Mouse (Mus musculus): ENCODE measurements around the gene Foxn3. TPM values are rescaled to one million over a fixed set of nuclear protein-coding genes. Genes with fewer than 3 reads are reported as not detected.

Gene Foxn3
- total and polyA plus RNA-seq, 3 experiments: 9.7 to 26.8 (median 11.0) TPM

GRCm38 (mm10) chr12:99297792-99298191 is 265.6 kb downstream of the Foxn3 start:
- H3K36me3 ChIP-seq (replicated peaks in 1 of 2; ENCODE audit: control insufficient read depth in 1 of 2, insufficient read depth in 1 of 2, low read length in 1 of 2): peaks cover 2 to 24% of the 10 kb centered on the region in 2 experiments
- no peaks in the 10 kb centered on the region for H3K27me3 ChIP-seq (replicated peaks)
- no peak overlapping the region for H3K9ac ChIP-seq (ENCODE audit: insufficient read depth, low read depth)
- in situ Hi-C loops (cut with MboI; ENCODE audit: low pct_ligation_motif_present, low pct_unique_long_range_greater_than_20kb, low sequenced_read_pairs) (no loop called here), dilution Hi-C loops (cut with MboI; ENCODE audit: extremely low pct_ligation_motif_present, extremely low pct_unique_long_range_greater_than_20kb, low sequenced_read_pairs) (no loop called here)
- no peaks in the 10 kb centered on the region for H3K9me3 ChIP-seq (replicated peaks; ENCODE audit: low read length)
- H3K4me1 ChIP-seq (ENCODE audit: control insufficient read depth in 1 of 2, insufficient read depth in 2 of 2): peaks cover 21 to 79% of the 10 kb centered on the region in 2 experiments
- no peak overlapping the region for H3K27ac ChIP-seq (ENCODE audit: insufficient read depth, low read depth)
- 0 out of 2 replicates have a peak, but pooled peaks cover 2% of the 10 kb centered on the region for H3K79me2 ChIP-seq (replicated peaks; ENCODE audit: control insufficient read depth, extremely low read depth, insufficient read depth, poor library complexity, severe bottlenecking)
- TF ChIP-seq ZKSCAN1 (IDR thresholded peaks at IDR 0.05; ENCODE audit: borderline replicate concordance, low read depth, low read length): no peak
- TF ChIP-seq NRF1 (IDR thresholded peaks at IDR 0.05; ENCODE audit: low read depth, low read length): no peak
- no peak for TF ChIP-seq POLR2AphosphoS2 (IDR thresholded peaks at IDR 0.05; ENCODE audit: low read depth, low read length)
- TF ChIP-seq ZC3H11A (IDR thresholded peaks at IDR 0.05; ENCODE audit: low read depth, low read length): no peak
- TF ChIP-seq MYC (IDR thresholded peaks at IDR 0.05; ENCODE audit: low read depth, low read length): no peak
- no peak for TF ChIP-seq CHD2 (IDR thresholded peaks at IDR 0.05; ENCODE audit: low read length)
- TF ChIP-seq ELF1 (IDR thresholded peaks at IDR 0.05; ENCODE audit: low read depth, low read length): no peak
- TF ChIP-seq EP300 (IDR thresholded peaks at IDR 0.05; ENCODE audit: low read length): no peak
- TF ChIP-seq ZNF384 (IDR thresholded peaks at IDR 0.05; ENCODE audit: low read depth, low read length): no peak
- TF ChIP-seq PAX5 (IDR thresholded peaks at IDR 0.05; ENCODE audit: low read length): no peak
- no peak overlapping the region for H3K4me3 ChIP-seq (replicated peaks in 1 of 3; ENCODE audit: low read depth in 2 of 3, low read length in 2 of 3, poor library complexity in 1 of 3)
- no peak overlapping the region for H3K4me2 ChIP-seq (ENCODE audit: insufficient read depth, low read depth, poor library complexity, severe bottlenecking)
- DNase-seq (ENCODE audit: extremely low read depth): no peak

- H3K9me3 ChIP-seq (replicated peaks; ENCODE audit: low read length): no peaks in the 10 kb centered on the region
- 0 out of 2 replicates have a peak, but pooled peaks have one; percentile 28 for TF ChIP-seq ETS1 (conservative IDR thresholded peaks at IDR 0.05; ENCODE audit: low read depth, low read length)
- no peak for TF ChIP-seq GABPA (IDR thresholded peaks at IDR 0.05; ENCODE audit: insufficient replicate concordance, low read depth, low read length)
- no peak for TF ChIP-seq CTCF (conservative IDR thresholded peaks at IDR 0.05 in 1 of 2, IDR thresholded peaks at IDR 0.05 in 1 of 2; ENCODE audit: low read depth in 2 of 2, low read length in 2 of 2)
- TF ChIP-seq TCF12 (IDR thresholded peaks at IDR 0.05; ENCODE audit: low read depth, low read length): 0 out of 2 replicates have a peak, but pooled peaks have one; percentile 12
- TF ChIP-seq EP300 (IDR thresholded peaks at IDR 0.05; ENCODE audit: low read length): peak; percentile 35; the same call in 1 of the 2 replicates
- no peak for TF ChIP-seq JUN (IDR thresholded peaks at IDR 0.05; ENCODE audit: insufficient read depth, low read depth, low read length)
- TF ChIP-seq BHLHE40 (IDR thresholded peaks at IDR 0.05; ENCODE audit: low read depth, low read length): peak; percentile 91
- TF ChIP-seq E2F4 (IDR thresholded peaks at IDR 0.05; ENCODE audit: insufficient replicate concordance, low read depth, low read length): no peak
- no peak for TF ChIP-seq MEF2A (IDR thresholded peaks at IDR 0.05; ENCODE audit: borderline replicate concordance, low read depth, low read length)
- TF ChIP-seq ZNF384 (IDR thresholded peaks at IDR 0.05; ENCODE audit: low read depth, low read length): no peak
- H3K4me3 ChIP-seq (replicated peaks in 1 of 3; ENCODE audit: low read depth in 2 of 3, low read length in 2 of 3, poor library complexity in 1 of 3): no peak overlapping the region
- H3K27ac ChIP-seq (ENCODE audit: insufficient read depth, low read depth): no peak overlapping the region
- peaks cover 15 to 40% of the 10 kb centered on the region in 2 experiments for H3K36me3 ChIP-seq (replicated peaks in 1 of 2; ENCODE audit: control insufficient read depth in 1 of 2, insufficient read depth in 1 of 2, low read length in 1 of 2)
- H3K79me2 ChIP-seq (replicated peaks; ENCODE audit: control insufficient read depth, extremely low read depth, insufficient read depth, poor library complexity, severe bottlenecking): 0 out of 2 replicates have a peak, but pooled peaks cover 2% of the 10 kb centered on the region
- no peaks in the 10 kb centered on the region for H3K27me3 ChIP-seq (replicated peaks)
- no peak overlapping the region for H3K9ac ChIP-seq (ENCODE audit: insufficient read depth, low read depth)
- H3K4me2 ChIP-seq (ENCODE audit: insufficient read depth, low read depth, poor library complexity, severe bottlenecking): no peak overlapping the region
- dilution Hi-C loops (cut with MboI; ENCODE audit: extremely low pct_ligation_motif_present, extremely low pct_unique_long_range_greater_than_20kb, low sequenced_read_pairs) (no loop called here), in situ Hi-C loops (cut with MboI; ENCODE audit: low pct_ligation_motif_present, low pct_unique_long_range_greater_than_20kb, low sequenced_read_pairs) (no loop called here)
- DNase-seq (ENCODE audit: extremely low read depth): peak; percentile 31
- H3K4me1 ChIP-seq (ENCODE audit: control insufficient read depth in 1 of 2, insufficient read depth in 2 of 2): peaks cover 18 to 75% of the 10 kb centered on the region in 2 experiments
These were observed 269.9 kb downstream of the Foxn3 start for GRCm38 (mm10) chr12:99293532-99293931.

All from CH12.LX (cell line).